Mouse (Mus musculus) right cerebral cortex, adult 18-20 months (tissue): ENCODE results near the gene Ppp1cc.

ENCODE experiments used
- DNase-seq: peaks from one replicate; pipeline ENCODE4 v3.0.0; 2022; ENCODE audit warnings: mixed read lengths

Ppp1cc gene

GRCm38 (mm10) chr5:122217636-122218035, 59.6 kb downstream of the Ppp1cc start:
- no peak for DNase-seq

- no peak for DNase-seq
Observed at GRCm38 (mm10) chr5:122218109-122218905, 60.2 kb downstream of the Ppp1cc start.

GRCm38 (mm10) chr5:122218928-122219327, 60.9 kb downstream of the Ppp1cc start:
- no peak for DNase-seq

GRCm38 (mm10) chr5:122219655-122220629, 61.9 kb downstream of the Ppp1cc start:
- no peak for DNase-seq

- no peak for DNase-seq
Observed at GRCm38 (mm10) chr5:122221085-122221484, 63.0 kb downstream of the Ppp1cc start.

- DNase-seq, result no peak
Observed at GRCm38 (mm10) chr5:122224291-122224690, 66.2 kb downstream of the Ppp1cc start.
